Mouse (Mus musculus) heart, postnatal 0 days (tissue): ENCODE data around the gene Tjp3.

ENCODE experiments used
- CTCF ChIP-seq: IDR thresholded peaks from 2 replicates; pipeline ENCODE4 v1.5.1; 2016; ENCODE audit warnings: antibody characterized with exemption, control low read depth, low read depth
- EP300 ChIP-seq: IDR thresholded peaks from 2 replicates; pipeline ENCODE4 v1.6.1; 2016; ENCODE audit warnings: antibody characterized with exemption, low read depth

DNA sequence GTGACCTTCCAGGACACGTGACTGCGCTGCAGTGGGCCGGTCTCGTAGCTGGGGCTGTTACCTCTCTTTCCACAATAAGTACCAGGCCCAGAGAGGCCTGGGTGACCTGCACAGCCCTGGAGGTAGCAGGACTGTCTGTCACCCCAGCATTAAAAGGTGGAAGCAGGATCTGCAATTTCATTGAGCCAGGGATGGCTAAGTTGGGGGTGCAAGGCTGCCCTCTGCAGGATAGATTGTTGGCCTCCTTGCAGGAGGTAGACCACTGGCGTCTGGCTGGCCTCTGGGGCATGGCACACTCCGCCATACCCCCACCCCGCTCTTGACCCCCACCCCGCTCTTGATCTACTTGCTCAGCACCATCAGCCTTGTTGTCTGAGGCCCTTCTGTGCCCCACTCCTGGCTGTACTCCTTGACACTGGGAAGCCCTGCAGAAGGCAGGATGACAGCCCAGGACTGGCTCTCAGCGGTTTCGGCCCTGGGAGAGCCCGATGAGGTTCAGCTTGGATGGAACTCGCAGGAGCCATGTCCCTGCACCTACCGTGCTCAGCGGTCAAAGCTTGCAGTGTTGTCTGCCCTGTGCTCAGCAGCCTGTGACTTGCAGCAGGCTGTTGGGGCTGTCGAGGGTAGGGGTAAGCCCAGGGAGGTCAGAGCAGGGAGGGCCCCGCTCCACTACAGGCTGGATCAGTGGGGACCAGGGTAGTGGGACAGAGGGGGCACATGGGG is 25.1 kb upstream of the Tjp3 start:
- TF ChIP-seq CTCF (peak; percentile 52), EP300 (no peak)
